Mouse (Mus musculus) embryonic facial prominence, embryonic 13.5 days (tissue): ENCODE measurements at regions not wholly inside any gene's neighbourhood (a gene's known extent, or its start where the extent isn't known, plus 50 kb on each side); places are given as distances from the start of the nearest gene placed in this dataset.

ENCODE experiments used
- ATAC-seq: fragments of 200-750 bp; cut with Nextera tagmentation; 2 replicates; pipeline ENCODE4 v1.8.0; 2017; ENCODE audit warnings: low read depth; ENCODE audit not compliant: insufficient number of reproducible peaks, insufficient read depth, low FRiP score, low TSS enrichment
- H3K27ac ChIP-seq: fragments of 300-500 bp; sonication (generic); 2 replicates; pipeline ENCODE4 v1.5.1; 2015; ENCODE audit warnings: moderate library complexity, mild to moderate bottlenecking, inconsistent platforms
- H3K27me3 ChIP-seq: fragments of 300-500 bp; sonication (generic); 2 replicates; pipeline ENCODE4 v1.6.1; 2015; ENCODE audit warnings: mild to moderate bottlenecking, inconsistent platforms
- H3K36me3 ChIP-seq: fragments of 300-500 bp; sonication (generic); 2 replicates; pipeline ENCODE4 v1.6.1; 2015; ENCODE audit warnings: mild to moderate bottlenecking, inconsistent platforms
- H3K4me1 ChIP-seq: fragments of 300-500 bp; sonication (generic); 2 replicates; pipeline ENCODE4 v1.6.1; 2015; ENCODE audit warnings: inconsistent platforms
- H3K4me2 ChIP-seq: fragments of 300-500 bp; sonication (generic); 2 replicates; pipeline ENCODE4 v1.6.1; 2015; ENCODE audit warnings: moderate library complexity, mild to moderate bottlenecking, inconsistent platforms
- H3K4me3 ChIP-seq: fragments of 300-500 bp; sonication (generic); 2 replicates; pipeline ENCODE4 v1.5.1; 2015; ENCODE audit warnings: mild to moderate bottlenecking, inconsistent platforms
- H3K9ac ChIP-seq: fragments of 300-500 bp; sonication (generic); 2 replicates; pipeline ENCODE4 v1.6.1; 2015; ENCODE audit warnings: mild to moderate bottlenecking, inconsistent platforms
- H3K9me3 ChIP-seq: fragments of 300-500 bp; sonication (generic); 2 replicates; pipeline ENCODE4 v1.6.1; 2016; ENCODE audit warnings: inconsistent platforms
- WGBS: fragments of 180-500 bp; shearing (Covaris S2); methylation state at CpG from one replicate; pipeline ENCODE4 v1.1.7; 2015; ENCODE audit warnings: mixed read lengths; 5-methylcytosine and 5-hydroxymethylcytosine counted together

GRCm38 (mm10) chr4:90996388-90997092 lies 404.0 kb downstream of the Elavl2 start:
- Histone ChIP-seq H3K9ac (no peak overlapping the region), H3K27me3 (no peaks in the 10 kb centered on the region), H3K27ac (no peak overlapping the region), H3K4me3 (no peak overlapping the region), H3K36me3 (no peaks in the 10 kb centered on the region), H3K9me3 (no peaks in the 10 kb centered on the region), H3K4me2 (no peak overlapping the region), H3K4me1 (no peaks in the 10 kb centered on the region)
- no peak for ATAC-seq
- 62% methylated on average over 2 of the region's 2 CpGs for WGBS

- H3K4me3 ChIP-seq = no peak overlapping the region
- H3K27me3 ChIP-seq = no peaks in the 10 kb centered on the region
- no peak overlapping the region for H3K9ac ChIP-seq
- no peak for ATAC-seq
- no peak overlapping the region for H3K27ac ChIP-seq
- no peaks in the 10 kb centered on the region for H3K9me3 ChIP-seq
- no peak overlapping the region for H3K4me2 ChIP-seq
- no peaks in the 10 kb centered on the region for H3K4me1 ChIP-seq
- 54% methylated on average over 6 of the region's 6 CpGs for WGBS
- no peaks in the 10 kb centered on the region for H3K36me3 ChIP-seq
Measured at GRCm38 (mm10) chr4:90964658-90965057, 435.9 kb downstream of the Elavl2 start.

- ATAC-seq = no peak
- Histone ChIP-seq H3K9me3 (no peaks in the 10 kb centered on the region), H3K4me1 (no peaks in the 10 kb centered on the region), H3K4me3 (no peak overlapping the region), H3K36me3 (no peaks in the 10 kb centered on the region), H3K27me3 (no peaks in the 10 kb centered on the region), H3K9ac (no peak overlapping the region), H3K27ac (no peak overlapping the region), H3K4me2 (no peak overlapping the region)
- 62% methylated on average over 4 of the region's 4 CpGs for WGBS
Measured at GRCm38 (mm10) chr4:90943687-90944385, 456.7 kb downstream of the Elavl2 start.

- Histone ChIP-seq H3K9me3 (no peaks in the 10 kb centered on the region), H3K9ac (no peak overlapping the region), H3K4me2 (no peak overlapping the region), H3K27ac (no peak overlapping the region), H3K27me3 (no peaks in the 10 kb centered on the region), H3K4me3 (no peak overlapping the region), H3K36me3 (no peaks in the 10 kb centered on the region), H3K4me1 (no peaks in the 10 kb centered on the region)
- no peak for ATAC-seq
- 85% methylated on average over 6 of the region's 6 CpGs for WGBS
Measured at GRCm38 (mm10) chr4:90917312-90918107, 483.1 kb downstream of the Elavl2 start.

- no peak overlapping the region for H3K4me3 ChIP-seq
- H3K4me2 ChIP-seq = no peak overlapping the region
- no peak overlapping the region for H3K9ac ChIP-seq
- H3K27me3 ChIP-seq = no peaks in the 10 kb centered on the region
- H3K9me3 ChIP-seq = no peaks in the 10 kb centered on the region
- H3K27ac ChIP-seq = no peak overlapping the region
- no peaks in the 10 kb centered on the region for H3K4me1 ChIP-seq
- ATAC-seq = no peak
- 86% methylated on average over 1 of the region's 1 CpGs for WGBS
- H3K36me3 ChIP-seq = no peaks in the 10 kb centered on the region
Measured at GRCm38 (mm10) chr4:90906311-90906710, 494.3 kb downstream of the Elavl2 start.

- no peaks in the 10 kb centered on the region for H3K4me1 ChIP-seq
- H3K9ac ChIP-seq = no peak overlapping the region
- H3K9me3 ChIP-seq = no peaks in the 10 kb centered on the region
- ATAC-seq = no peak
- 59% methylated on average over 7 of the region's 7 CpGs for WGBS
- H3K4me2 ChIP-seq = no peak overlapping the region
- no peak overlapping the region for H3K27ac ChIP-seq
- H3K27me3 ChIP-seq = no peaks in the 10 kb centered on the region
- H3K36me3 ChIP-seq = no peaks in the 10 kb centered on the region
- no peak overlapping the region for H3K4me3 ChIP-seq
Measured at GRCm38 (mm10) chr4:90868209-90868608, 532.4 kb downstream of the Elavl2 start.

GRCm38 (mm10) chr4:90860854-90861253 lies 539.7 kb downstream of the Elavl2 start:
- Histone ChIP-seq H3K27me3 (no peaks in the 10 kb centered on the region), H3K4me3 (no peak overlapping the region), H3K4me2 (no peak overlapping the region), H3K27ac (no peak overlapping the region), H3K9ac (no peak overlapping the region), H3K9me3 (no peaks in the 10 kb centered on the region), H3K36me3 (no peaks in the 10 kb centered on the region), H3K4me1 (no peaks in the 10 kb centered on the region)
- ATAC-seq = no peak; the same call in 1 of the 2 replicates
- WGBS = 45% methylated on average over 2 of the region's 2 CpGs

GRCm38 (mm10) chr4:90839804-90840203 lies 560.8 kb downstream of the Elavl2 start:
- no peak overlapping the region for H3K9ac ChIP-seq
- H3K27me3 ChIP-seq = no peaks in the 10 kb centered on the region
- no peaks in the 10 kb centered on the region for H3K36me3 ChIP-seq
- H3K9me3 ChIP-seq = no peaks in the 10 kb centered on the region
- H3K4me3 ChIP-seq = no peak overlapping the region
- no peak for ATAC-seq
- H3K4me2 ChIP-seq = no peak overlapping the region
- no peak overlapping the region for H3K27ac ChIP-seq
- 48% methylated on average over 3 of the region's 3 CpGs for WGBS
- no peaks in the 10 kb centered on the region for H3K4me1 ChIP-seq

- Histone ChIP-seq H3K4me3 (no peak overlapping the region), H3K27ac (no peak overlapping the region), H3K4me2 (no peak overlapping the region), H3K36me3 (no peaks in the 10 kb centered on the region), H3K4me1 (no peaks in the 10 kb centered on the region), H3K9ac (no peak overlapping the region), H3K27me3 (no peaks in the 10 kb centered on the region), H3K9me3 (no peaks in the 10 kb centered on the region)
- 77% methylated on average over 1 of the region's 1 CpGs for WGBS
- no peak for ATAC-seq
Measured at GRCm38 (mm10) chr4:90799078-90799477, 580.5 kb downstream of the Zfp352 start.

- ATAC-seq = no peak
- Histone ChIP-seq H3K9ac (no peak overlapping the region), H3K27me3 (no peaks in the 10 kb centered on the region), H3K36me3 (no peaks in the 10 kb centered on the region), H3K9me3 (no peaks in the 10 kb centered on the region), H3K4me3 (no peak overlapping the region), H3K27ac (no peak overlapping the region), H3K4me2 (no peak overlapping the region), H3K4me1 (no peaks in the 10 kb centered on the region)
- WGBS = 76% methylated on average over 3 of the region's 3 CpGs
Measured at GRCm38 (mm10) chr4:90798637-90799036, 580.0 kb downstream of the Zfp352 start.

GRCm38 (mm10) chr4:90797472-90797871 lies 578.9 kb downstream of the Zfp352 start:
- ATAC-seq = no peak
- Histone ChIP-seq H3K9me3 (no peaks in the 10 kb centered on the region), H3K4me2 (no peak overlapping the region), H3K36me3 (no peaks in the 10 kb centered on the region), H3K9ac (no peak overlapping the region), H3K4me3 (no peak overlapping the region), H3K27me3 (no peaks in the 10 kb centered on the region), H3K4me1 (no peaks in the 10 kb centered on the region), H3K27ac (no peak overlapping the region)
- WGBS = 68% methylated on average over 8 of the region's 8 CpGs
